Mouse (Mus musculus) liver, postnatal 0 days (tissue): ENCODE measurements around the gene Snx17. TPM values are rescaled to one million over a fixed set of nuclear protein-coding genes. Genes with fewer than 3 reads are reported as not detected.
"Not testable (repeated sequence)": the region's sequence is repeated elsewhere in the genome, so short reads cannot be mapped to it uniquely, and the experiment has no call there.

Experiments used
- ATAC-seq: fragments of 200-750 bp; cut with Nextera tagmentation; 2 replicates; pipeline ENCODE4 v1.8.0; 2017; ENCODE audit warnings: mild to moderate bottlenecking, moderate library complexity
- DNase-seq: peaks from one replicate; pipeline ENCODE4 v3.0.0-alpha.2; 2016
- H3K27ac ChIP-seq: fragments of 300-500 bp; sonication (generic); 2 replicates; pipeline ENCODE4 v1.5.1; 2014; ENCODE audit warnings: antibody characterized with exemption, moderate library complexity, mild to moderate bottlenecking, low read depth
- H3K27me3 ChIP-seq: fragments of 300-500 bp; sonication (generic); 2 replicates; pipeline ENCODE4 v1.6.1; 2014; ENCODE audit warnings: low read length, control low read depth, mixed read lengths; ENCODE audit not compliant: insufficient read depth
- H3K36me3 ChIP-seq: fragments of 300-500 bp; sonication (generic); replicated peaks from 2 replicates; pipeline ENCODE4 v1.6.1; 2014; ENCODE audit warnings: mild to moderate bottlenecking, control low read depth, low read length, moderate library complexity, mixed read lengths; ENCODE audit not compliant: insufficient read depth
- H3K4me1 ChIP-seq: fragments of 300-500 bp; sonication (generic); 2 replicates; pipeline ENCODE4 v1.6.1; 2014; ENCODE audit warnings: antibody characterized with exemption, mild to moderate bottlenecking, control low read depth; ENCODE audit not compliant: insufficient read depth
- H3K4me2 ChIP-seq: fragments of 300-500 bp; sonication (generic); 2 replicates; pipeline ENCODE4 v1.6.1; 2014; ENCODE audit warnings: low read depth, mild to moderate bottlenecking, low read length, moderate library complexity, mixed read lengths
- H3K4me3 ChIP-seq: fragments of 300-500 bp; sonication (generic); 2 replicates; pipeline ENCODE4 v1.5.1; 2014; ENCODE audit warnings: low read depth, low read length
- H3K9ac ChIP-seq: fragments of 300-500 bp; sonication (generic); replicated peaks from 2 replicates; pipeline ENCODE4 v1.6.1; 2014; ENCODE audit warnings: mild to moderate bottlenecking, moderate library complexity
- H3K9me3 ChIP-seq: fragments of 300-500 bp; sonication (generic); 2 replicates; pipeline ENCODE4 v1.6.1; 2016; ENCODE audit warnings: mild to moderate bottlenecking, control low read depth, low read length, mixed read lengths
- CTCF ChIP-seq: sonication (generic); IDR thresholded peaks from 2 replicates; pipeline ENCODE4 v1.5.1; 2016; ENCODE audit warnings: antibody characterized with exemption, low read depth
- EP300 ChIP-seq: IDR thresholded peaks from 2 replicates; pipeline ENCODE4 v1.6.1; 2016; ENCODE audit warnings: antibody characterized with exemption, low read depth, mild to moderate bottlenecking
- WGBS: fragments of 180-500 bp; shearing (Covaris S2); extraction: QIAGEN DNeasy Blood & Tissue Kit; methylation state at CpG from one replicate; pipeline ENCODE4 v1.1.7; 2014; ENCODE audit not compliant: insufficient replicate concordance; 5-methylcytosine and 5-hydroxymethylcytosine counted together
- polyA plus RNA-seq: library from polyadenylated mRNA; unstranded; fragments of >200 nt; fragmentation: Nextera tagmentation; extraction: Ambion mirVana; gene quantifications from 2 replicates; pipeline ENCODE4 v1.2.1, GENCODE M21; 2015

Snx17 gene
- polyA plus RNA-seq, 1 experiment from 2014 or later = 29.9 TPM

DNA sequence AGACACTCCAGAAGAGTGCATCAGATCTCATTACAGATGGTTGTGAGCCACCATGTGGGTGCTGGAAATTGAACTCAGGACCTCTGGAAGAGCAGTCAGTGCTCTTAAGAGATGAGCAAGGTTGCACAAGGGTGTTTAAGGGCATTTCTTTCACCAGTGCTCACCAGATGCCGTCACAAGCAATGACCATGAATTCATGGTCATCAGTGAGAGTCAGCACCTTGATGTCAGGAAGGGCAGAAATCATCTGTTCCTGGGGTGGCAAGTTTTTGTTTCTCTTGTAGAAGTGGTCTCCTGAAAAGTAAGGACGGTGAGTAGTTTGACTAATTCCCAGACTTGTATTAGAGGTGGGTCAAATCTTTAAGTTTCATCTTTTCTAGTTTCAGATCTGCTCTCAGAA is 10.8 kb downstream of the Snx17 start:
- Histone ChIP-seq H3K9ac (no peak overlapping the region), H3K4me2 (no peak overlapping the region), H3K4me3 (no peak overlapping the region), H3K36me3 (peaks cover 70% of the 10 kb centered on the region), H3K27ac (no peak overlapping the region), H3K27me3 (no peaks in the 10 kb centered on the region), H3K9me3 (peaks cover 3% of the 10 kb centered on the region; the same call in 1 of the 2 replicates), H3K4me1 (peaks cover 19% of the 10 kb centered on the region)
- ATAC-seq = no peak
- DNase-seq = no peak
- TF ChIP-seq CTCF = no peak
- no peak for TF ChIP-seq EP300
- WGBS = 96% methylated on average over 2 of the region's 2 CpGs

DNA sequence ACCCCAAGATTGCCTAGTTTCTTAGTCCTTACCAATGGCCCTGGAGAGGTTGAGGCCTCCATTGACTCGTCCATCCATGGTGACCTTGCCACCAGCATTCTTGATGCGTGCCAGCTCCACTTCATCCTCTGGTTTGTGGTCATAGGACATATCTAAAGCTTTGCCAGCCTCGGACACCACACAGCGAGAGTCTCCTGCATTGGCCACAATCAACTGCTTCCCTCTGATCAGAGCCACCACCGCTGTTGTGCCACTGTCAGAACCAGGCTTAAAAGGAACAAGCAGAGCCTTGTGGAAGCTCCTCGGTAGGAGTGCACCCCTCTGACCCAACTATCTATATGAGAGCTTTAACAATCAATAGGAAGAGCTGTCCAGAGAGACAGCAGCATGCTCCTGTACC is 11.4 kb downstream of the Snx17 start:
- peaks cover 3% of the 10 kb centered on the region; the same call in 1 of the 2 replicates for H3K9me3 ChIP-seq
- H3K4me3 ChIP-seq = no peak overlapping the region
- no peak for DNase-seq
- H3K27ac ChIP-seq = no peak overlapping the region
- H3K27me3 ChIP-seq = no peaks in the 10 kb centered on the region
- H3K36me3 ChIP-seq = peaks cover 64% of the 10 kb centered on the region
- H3K4me1 ChIP-seq = peaks cover 19% of the 10 kb centered on the region
- no peak for ATAC-seq
- no peak overlapping the region for H3K9ac ChIP-seq
- no peak overlapping the region for H3K4me2 ChIP-seq
- WGBS = 87% methylated on average over 6 of the region's 6 CpGs
- TF ChIP-seq CTCF (no peak), EP300 (no peak)

DNA sequence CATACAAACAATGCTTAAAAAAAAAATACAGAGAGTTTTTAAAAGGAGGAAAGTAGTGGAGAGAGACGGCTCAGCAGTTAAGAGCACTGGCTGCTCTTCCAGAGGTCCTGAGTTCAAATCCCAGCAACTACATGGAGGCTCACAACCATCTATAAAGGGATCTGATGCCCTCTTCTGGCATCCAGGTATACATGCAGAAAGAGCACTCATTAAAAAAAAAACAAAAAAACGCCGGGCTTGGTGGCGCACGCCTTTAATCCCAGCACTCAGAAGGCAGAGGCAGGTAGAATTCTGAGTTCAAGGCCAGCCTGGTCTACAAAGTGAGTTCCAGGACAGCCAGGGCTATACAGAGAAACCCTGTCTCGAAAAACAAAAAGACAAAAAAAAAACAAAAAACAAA is 23.5 kb downstream of the Snx17 start:
- H3K27ac ChIP-seq, DNase-seq, H3K4me3 ChIP-seq, H3K9ac ChIP-seq, H3K4me2 ChIP-seq, H3K27me3 ChIP-seq, H3K9me3 ChIP-seq, H3K36me3 ChIP-seq, ATAC-seq: not testable (repeated sequence)
- peaks cover 16% of the 10 kb centered on the region for H3K4me1 ChIP-seq
- peak; percentile 20; the same call in 1 of the 2 replicates for TF ChIP-seq CTCF
- WGBS = 79% methylated on average over 6 of the region's 6 CpGs

- H3K27ac ChIP-seq = 0 out of 2 replicates have a peak overlapping the region, but pooled peaks have one; percentile 94
- 30% methylated on average over 7 of the region's 7 CpGs for WGBS
- no peak overlapping the region for H3K9ac ChIP-seq
- peak overlapping the region; percentile 83; the same call in 1 of the 2 replicates for H3K4me3 ChIP-seq
- TF ChIP-seq CTCF = peak; percentile 47
- 0 out of 2 replicates have a peak, but pooled peaks have one; percentile 25 for TF ChIP-seq EP300
- peak; percentile 59 for DNase-seq
- peak overlapping the region; percentile 87 for H3K4me2 ChIP-seq
- H3K27me3 ChIP-seq = no peaks in the 10 kb centered on the region
- peak; percentile 7; the same call in 1 of the 2 replicates for ATAC-seq
- no peaks in the 10 kb centered on the region for H3K36me3 ChIP-seq
- no peaks in the 10 kb centered on the region for H3K9me3 ChIP-seq
- peaks cover 16% of the 10 kb centered on the region for H3K4me1 ChIP-seq
Observed at GRCm38 (mm10) chr5:31218294-31218693, 25.3 kb downstream of the Snx17 start.

GRCm38 (mm10) chr5:31219070-31219469 is 26.0 kb downstream of the Snx17 start:
- no peaks in the 10 kb centered on the region for H3K27me3 ChIP-seq
- peaks cover 16% of the 10 kb centered on the region for H3K4me1 ChIP-seq
- no peaks in the 10 kb centered on the region for H3K9me3 ChIP-seq
- TF ChIP-seq CTCF (peak; percentile 54), EP300 (no peak)
- no peaks in the 10 kb centered on the region for H3K36me3 ChIP-seq
- peak overlapping the region; percentile 88 for H3K9ac ChIP-seq
- H3K4me3 ChIP-seq = peak overlapping the region; percentile 83
- 5% methylated on average over 2 of the region's 2 CpGs for WGBS
- peak; percentile 27 for DNase-seq
- peak overlapping the region; percentile 87 for H3K4me2 ChIP-seq
- ATAC-seq = no peak
- peak overlapping the region; percentile 94; the same call in 1 of the 2 replicates for H3K27ac ChIP-seq

DNA sequence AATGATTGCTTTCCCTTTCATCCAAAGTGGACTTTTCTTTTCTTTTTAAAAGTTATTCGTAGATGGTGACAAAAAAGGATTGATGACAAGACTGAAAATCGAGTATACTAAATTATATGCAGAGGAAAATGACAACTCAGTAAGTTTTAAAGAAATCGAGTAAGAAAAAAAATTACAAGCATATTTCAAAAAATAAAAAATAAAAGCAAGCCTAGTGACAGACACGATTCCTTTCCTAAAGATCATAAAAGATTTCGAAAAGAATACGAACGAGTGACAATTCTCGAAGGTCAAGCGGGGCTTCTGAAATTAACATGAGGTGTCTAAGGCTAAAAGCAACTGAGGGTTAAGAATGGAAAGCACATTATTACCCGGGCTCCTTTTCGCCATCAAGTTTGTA is 26.4 kb downstream of the Snx17 start:
- DNase-seq = no peak
- H3K9ac ChIP-seq = peak overlapping the region; percentile 88
- no peak for ATAC-seq
- H3K9me3 ChIP-seq = no peaks in the 10 kb centered on the region
- TF ChIP-seq EP300 (no peak), CTCF (no peak)
- no peaks in the 10 kb centered on the region for H3K27me3 ChIP-seq
- H3K4me3 ChIP-seq = peak overlapping the region; percentile 83
- 2% methylated on average over 11 of the region's 11 CpGs for WGBS
- H3K27ac ChIP-seq = peak overlapping the region; percentile 94
- peak overlapping the region; percentile 87 for H3K4me2 ChIP-seq
- no peaks in the 10 kb centered on the region for H3K36me3 ChIP-seq
- H3K4me1 ChIP-seq = peaks cover 16% of the 10 kb centered on the region
